Mouse (Mus musculus) thymus, postnatal 0 days (tissue): ENCODE data around the gene Nrxn3. TPM values are rescaled to one million over a fixed set of nuclear protein-coding genes. Genes with fewer than 3 reads are reported as not detected.

Source experiments
- DNase-seq: peaks from one replicate; pipeline ENCODE4 v3.0.0-alpha.2; 2015; ENCODE audit warnings: low spot score
- polyA plus RNA-seq: library from polyadenylated mRNA; unstranded; fragments of >200 nt; fragmentation: Nextera tagmentation; extraction: Ambion mirVana; gene quantifications from 2 replicates; pipeline ENCODE4 v1.2.1, GENCODE M21; 2015

Gene Nrxn3
- polyA plus RNA-seq, result 0.17 and 0.23 TPM in 2 replicates

DNA sequence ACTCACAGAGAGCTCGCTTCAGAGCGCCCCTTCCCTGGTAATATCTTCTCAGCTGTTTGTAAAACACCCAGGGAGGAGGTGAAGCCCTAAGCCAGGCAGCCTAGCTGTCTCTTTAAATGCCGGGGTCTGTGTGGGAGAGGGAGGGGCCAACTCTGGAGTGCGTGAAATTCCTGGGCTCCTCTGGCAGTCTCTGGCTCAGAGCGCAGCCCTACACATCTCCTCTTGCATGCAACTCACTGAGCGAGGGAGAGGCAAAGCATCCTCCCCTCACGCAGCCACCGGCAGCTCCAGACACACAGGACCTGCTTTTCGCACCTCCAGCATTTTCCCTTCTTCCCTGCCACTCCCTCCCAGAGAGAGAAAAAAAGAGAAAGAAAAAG, at the start of gene Nrxn3:
Gene Nrxn3, plus strand, starts transcription at position 186 of the 380 bp plus-strand sequence.
- DNase-seq, result no peak

DNA sequence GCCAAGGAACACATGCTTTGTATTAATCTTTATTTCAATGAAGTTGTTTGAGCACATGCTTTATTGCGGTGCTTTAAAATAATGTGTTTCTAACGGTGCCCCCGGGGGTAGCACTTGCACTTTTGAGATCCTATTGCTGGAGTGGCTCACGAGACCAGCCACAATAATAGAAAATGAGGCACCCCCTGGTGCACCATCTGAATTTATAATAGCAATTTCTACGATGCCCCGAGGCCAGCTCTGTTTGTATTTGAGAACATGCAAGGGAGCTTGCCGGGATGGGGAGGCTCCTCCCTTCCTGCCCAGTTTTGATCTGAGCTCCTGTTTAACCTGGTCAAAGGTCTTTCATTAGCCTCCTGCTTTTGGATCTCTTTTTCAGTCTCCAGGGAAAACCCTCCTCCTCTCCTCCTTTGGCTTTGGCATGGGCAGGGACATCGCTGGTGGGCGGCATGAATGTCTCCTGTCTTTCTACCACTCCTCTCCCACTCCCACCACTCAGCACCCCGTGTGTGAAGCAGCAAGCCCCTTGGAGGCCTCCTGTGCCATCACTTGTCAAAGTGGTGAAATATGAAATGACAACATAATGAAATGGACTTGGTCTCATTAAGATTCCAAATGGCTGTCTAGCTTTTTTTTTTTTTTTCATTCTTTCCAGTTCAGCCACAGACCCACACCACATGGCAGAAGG, 18.4 kb upstream of the Nrxn3 start:
- no peak for DNase-seq

DNA sequence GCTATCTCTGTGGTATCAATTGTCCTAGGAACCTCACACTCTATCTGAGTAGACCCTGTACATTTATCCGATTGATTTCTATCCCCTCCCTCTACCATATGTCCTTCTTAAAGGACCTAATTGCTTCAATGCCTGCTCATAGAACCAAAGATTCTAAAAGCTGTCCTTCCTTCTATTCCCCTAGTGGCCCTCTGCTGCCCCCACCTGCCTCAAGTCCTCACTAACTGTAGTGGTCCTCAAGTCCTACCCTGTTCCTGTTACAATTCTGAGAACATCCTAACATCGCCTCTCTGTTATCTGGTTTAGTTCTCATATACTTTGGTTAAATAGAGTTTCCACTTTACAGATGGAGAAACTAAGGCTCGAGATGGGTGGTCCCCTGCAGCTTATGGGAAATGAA, 16.7 kb upstream of the Nrxn3 start:
- no peak for DNase-seq

DNA sequence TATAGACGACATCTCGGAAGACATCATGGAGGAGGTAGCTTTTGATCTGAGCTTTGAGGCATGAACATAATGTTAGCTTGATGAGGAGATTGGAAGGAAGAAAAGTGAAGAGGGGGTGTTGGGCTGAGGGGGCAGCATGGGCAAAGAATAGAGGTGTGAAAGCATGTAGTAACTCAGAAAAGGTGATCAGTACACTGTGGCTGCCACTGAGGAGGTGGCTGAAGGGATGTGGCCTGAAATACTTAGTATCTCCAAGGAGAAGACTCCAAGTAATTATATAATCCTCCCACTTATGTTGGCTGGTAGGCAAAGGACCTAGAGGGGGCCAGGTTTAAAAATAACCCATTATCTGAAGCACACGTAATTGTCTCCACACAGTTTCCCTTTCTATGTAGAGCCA, 14.9 kb upstream of the Nrxn3 start:
- no peak for DNase-seq

DNA sequence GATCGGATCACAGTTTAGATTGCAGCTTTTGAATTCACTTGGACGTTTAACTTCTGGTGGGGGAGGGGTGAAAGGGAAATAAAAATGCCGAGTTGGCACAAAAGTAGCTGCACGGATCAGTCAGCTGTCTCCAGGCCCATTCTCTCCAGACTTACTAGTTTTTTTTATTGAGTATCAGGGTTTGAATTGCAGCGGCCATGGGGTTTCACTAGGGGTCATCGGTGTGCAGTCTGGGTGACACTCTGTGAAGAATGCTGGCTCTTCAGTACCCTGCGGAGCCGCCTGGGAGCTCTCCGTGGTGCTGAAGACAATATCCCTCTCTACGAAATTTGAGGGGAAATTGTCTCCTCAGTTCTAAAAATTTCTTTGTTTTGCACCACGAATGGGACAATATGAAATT, 13.5 kb upstream of the Nrxn3 start:
- DNase-seq, result peak; percentile 57

DNA sequence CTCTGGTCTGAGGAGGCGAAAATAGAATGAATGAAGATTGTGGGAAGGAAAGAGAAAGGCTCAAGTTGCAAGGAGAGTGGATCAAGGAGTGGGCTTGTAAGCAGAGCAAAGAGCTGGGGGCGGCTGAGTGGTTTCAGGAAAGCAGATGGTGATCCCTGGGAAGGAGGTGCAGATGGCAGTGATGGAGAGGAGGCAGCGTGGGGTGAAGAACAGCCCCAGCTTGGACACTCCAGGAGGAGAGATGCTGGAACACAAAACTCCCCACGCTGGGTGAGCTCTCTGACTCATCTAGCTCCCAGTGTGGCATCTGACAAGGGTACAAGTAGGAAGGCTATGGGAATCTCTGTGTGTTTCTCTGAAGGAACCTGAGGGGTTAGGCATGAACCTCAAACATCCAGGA, 9.2 kb upstream of the Nrxn3 start:
- no peak for DNase-seq

DNA sequence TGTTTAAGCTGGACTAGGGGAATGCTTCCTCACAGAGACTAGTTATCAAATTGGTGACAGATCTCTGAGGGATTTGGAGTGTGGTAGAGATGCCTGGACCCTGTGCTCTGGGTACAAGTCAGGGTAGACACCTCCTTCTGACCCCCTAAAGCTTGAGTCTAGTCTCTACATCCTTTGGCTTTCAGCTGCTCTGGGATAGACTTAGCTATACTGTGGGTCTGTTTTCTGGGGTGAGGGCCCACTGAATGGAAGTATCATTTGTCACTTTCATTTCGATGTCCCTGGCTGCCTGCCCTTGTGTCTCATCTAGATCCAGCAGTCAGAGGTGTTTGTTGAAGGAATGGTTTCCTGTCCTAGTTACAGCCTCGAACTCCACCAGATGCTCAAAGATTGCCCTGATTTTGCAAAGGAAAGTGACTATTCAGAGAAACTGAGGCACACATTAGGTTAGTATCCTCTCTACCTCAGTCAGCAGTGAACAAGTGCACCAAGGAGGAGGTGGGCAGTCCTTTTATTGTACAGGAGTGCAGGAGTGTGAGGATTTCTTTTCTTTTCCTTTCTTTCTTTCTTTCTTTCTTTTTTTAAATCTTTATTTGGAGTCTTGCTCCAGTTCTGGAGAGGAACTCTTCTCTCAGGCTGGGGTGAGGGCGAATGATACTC, 515 bp upstream of the Nrxn3 start:
- no peak for DNase-seq

DNA sequence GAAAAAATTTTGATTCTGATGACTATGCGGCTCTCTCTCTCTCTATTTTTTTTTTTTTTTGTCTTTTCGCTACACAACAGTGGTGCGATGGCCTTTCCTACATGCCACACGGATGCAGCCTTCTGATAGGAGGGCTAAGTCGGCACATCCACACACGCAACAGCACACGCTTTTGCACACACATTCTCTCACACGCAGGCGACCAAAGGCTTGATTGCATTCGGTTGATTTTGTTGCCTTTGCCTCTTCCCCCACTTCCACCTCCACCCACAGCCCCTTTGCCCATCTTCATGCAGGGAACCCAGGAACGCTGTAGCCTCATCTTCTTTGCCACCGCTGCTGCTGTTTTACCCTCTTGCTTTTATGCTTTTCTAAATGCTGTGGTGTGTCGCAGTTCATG, 3.6 kb downstream of the Nrxn3 start:
- no peak for DNase-seq

DNA sequence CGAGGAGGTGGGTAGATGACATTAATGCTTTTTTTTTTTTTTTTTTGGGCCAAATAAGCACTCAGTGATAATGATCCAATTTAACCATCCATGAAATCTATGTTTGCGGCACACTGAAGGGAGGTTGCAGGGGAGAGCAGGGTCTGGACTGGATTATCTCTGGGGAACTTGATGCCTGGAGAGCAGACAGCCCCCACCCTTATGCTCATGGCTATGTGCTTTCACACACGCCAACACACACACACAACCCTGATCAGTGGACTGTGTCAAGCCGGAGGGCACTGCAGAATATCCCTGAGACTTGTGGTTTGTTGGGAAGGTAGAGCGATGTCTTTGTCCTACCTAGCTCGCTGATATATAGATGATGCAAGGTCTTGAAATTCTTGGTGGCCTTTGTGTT, 4.1 kb downstream of the Nrxn3 start:
- no peak for DNase-seq

DNA sequence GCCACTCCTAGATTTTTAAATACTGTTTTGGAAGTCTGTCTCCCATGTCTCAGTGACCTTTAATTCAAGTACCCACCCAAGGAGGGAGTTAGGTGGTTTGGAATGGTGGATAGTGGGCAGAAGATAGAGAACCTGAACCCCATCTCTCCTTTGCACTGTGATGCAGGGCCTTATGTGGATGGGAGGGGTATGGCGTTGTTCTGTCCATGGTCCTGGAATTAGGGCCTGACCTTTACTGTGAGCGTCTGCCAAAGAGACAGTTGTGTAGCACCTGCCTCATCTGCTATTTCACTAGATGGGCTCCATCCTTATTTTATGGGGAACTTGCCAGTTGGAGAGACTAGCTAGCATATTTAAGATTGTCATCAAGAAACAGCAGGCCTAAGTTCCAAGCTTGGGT, 8.0 kb downstream of the Nrxn3 start:
- DNase-seq, result no peak

DNA sequence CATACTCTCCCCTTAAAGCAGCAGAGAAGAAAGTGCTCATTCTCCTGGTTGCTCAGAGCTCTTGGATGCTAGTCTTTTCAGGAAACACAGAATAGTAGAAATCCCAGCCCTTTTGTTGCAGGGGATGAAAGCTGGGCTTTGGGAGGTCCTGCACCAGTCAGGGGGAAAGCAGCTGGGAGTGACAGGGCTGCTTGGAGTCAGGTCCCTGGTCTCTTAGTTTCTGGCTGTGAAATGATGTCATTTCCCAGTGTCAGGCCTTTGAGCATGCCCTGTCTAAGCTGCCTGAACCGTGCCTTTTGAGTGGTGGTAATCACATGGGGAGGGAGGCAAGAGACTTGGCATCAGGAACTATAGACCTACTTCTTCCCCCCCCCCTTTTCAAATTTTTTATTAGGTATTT, 12.4 kb downstream of the Nrxn3 start:
- no peak for DNase-seq

DNA sequence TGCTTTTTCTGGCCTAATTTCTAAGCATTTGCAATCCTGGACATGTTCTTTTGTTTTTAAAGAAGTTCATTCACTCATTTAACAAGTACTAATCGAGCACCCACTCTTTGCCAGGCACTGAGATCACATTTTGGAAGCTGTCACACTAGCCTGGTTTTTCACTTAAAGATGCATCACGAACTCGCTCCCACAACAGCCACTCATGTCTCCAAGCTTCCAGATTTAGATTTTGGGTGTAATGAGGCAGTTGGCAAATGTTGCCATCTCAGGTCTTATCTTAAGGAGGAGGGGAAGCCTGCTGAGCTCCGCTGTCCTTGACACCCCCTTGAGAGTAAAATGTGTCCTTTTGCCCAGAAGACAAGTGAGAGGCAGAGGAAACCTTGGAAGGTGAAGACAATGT, 14.4 kb downstream of the Nrxn3 start:
- DNase-seq, result no peak

DNA sequence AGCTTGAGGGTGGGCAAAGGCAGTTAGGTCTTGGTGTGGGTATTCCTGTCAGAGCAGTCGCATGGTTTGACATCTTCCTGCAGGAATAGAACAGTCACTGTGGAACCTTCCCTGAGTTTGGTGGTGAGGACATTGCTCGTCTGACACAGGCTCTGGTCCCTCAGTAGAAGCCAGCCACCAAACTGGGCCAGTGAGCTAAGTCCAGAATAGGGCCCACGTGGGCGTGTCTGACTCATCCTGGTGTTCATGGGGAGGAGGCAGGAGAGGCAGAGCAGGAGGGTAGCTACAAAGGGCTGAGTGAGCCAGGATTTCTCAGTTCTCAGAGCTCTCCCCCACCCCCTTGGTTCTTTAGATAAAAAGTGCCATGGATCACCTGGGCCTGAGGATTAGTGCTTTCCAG, 15.9 kb downstream of the Nrxn3 start:
- no peak for DNase-seq

DNA sequence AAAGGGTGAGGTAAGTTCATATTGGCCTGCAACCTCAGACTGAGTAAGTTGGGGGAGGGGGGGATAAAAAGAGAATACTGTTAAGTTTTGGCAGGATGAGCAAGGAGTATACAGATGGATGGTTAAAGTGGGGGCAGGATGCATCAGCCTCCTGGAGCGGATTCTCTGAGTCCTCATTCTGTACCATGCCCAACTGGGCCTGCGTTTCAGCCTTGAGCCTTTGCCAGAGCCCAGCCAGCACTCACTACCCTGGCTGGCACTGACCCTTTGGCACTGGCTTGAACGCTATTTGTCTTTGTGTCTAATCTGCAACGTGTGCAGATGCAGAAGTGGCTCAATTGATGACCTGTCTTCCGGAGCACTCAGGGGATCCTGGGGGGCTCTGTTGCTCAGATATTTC, 24.1 kb downstream of the Nrxn3 start:
- DNase-seq, result no peak

DNA sequence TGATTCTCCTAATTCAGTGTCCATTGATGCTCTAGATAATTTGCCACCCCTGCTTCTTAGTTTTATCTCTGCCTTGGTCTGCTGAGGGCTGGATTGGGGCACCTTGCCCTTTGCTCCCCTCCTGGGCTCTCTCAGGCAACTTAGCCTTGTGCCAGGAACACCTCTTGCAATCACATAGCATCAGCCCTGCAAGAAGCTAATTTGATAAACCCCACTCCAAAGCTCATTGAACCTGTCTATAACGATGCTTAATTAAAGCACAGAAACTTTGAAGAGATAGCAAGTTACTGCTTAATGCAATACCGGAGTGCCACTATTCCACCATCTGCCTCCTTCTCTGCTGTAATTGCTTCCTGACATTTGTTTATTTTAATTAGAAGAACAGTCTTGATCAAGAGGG, 42.1 kb downstream of the Nrxn3 start:
- DNase-seq, result no peak

DNA sequence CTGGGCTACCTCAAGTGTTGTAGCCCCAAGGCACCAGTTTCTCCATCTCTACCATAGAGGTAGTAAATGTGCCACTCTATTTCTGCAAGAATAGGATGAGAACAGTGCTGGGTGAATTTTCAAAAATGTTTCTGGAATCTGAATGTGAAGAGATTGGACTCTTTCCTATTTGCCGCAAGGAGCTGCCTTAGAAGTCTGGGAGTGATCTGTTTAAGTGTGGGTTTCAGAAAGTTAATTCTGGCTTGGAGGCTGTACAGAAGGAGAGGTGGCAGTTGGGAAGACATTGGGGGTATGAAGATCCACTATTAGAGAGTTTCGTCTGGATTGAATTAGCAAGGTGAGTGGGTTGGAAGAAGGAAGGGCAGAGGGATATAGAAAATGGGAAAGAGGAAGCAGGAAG, 52.0 kb downstream of the Nrxn3 start:
- DNase-seq, result no peak

DNA sequence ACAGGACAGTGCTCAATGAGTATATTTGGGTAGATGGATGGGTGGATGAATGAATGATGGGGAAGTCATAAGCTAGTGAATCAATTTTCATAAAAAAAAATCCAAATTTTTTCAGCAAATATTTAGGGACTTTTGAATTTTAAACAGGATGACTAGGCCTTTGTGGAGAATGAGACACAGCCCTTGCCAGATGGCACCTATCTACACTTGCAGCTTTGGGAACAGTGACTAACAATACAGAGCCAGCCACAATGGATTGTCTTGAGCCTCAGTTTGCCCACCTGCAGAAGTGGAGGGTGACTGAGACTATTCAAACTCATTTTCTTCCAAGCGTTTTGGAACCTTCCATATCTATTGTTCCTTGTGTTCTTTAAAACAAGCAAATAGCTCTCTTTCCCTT, 55.4 kb downstream of the Nrxn3 start:
- no peak for DNase-seq

DNA sequence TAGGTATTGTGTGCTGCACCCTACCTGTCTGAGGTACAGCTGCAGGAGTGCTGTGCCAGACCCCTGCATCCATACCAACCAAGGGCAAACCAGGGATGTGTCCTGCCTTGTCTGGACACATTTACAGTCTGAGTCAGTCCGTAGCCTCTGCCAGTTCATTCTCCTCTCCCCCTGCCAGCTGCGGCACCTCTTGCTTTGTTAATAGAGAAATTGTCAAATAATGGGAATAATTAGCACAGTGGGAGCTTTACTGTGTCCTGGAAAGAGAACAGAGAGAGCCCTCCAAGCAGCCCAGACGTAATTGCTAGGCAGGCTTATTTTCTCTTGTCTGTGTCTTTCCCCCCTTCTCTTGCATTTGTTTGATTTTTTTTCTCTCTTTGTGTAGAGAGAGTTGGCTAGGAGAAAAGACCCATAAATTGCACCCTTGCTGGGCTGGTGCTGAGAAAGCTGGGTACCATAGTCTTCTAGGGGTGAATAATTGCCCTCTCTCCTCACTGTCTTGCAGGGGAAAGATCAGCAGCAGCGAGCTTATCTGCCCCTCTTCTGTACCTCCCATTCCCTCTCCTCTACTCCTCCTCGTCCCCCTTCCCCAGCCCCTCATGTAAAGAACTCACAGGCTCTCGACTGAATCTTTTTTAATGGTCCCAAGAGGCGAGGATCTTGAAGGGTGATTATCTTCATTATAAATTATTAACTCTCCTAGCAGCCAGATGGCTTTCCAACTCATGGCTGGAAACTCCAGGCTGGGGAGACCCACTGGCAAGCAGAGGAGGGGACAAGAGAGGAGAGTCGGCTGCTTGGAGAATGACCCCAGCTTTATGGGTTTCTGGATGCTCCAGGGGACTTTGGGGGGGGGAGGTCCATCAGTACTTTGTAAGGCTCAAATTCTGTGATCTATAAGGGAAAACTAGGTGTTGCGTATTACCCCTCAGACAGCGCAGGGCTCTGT, 61.8 kb downstream of the Nrxn3 start:
- DNase-seq, result no peak

DNA sequence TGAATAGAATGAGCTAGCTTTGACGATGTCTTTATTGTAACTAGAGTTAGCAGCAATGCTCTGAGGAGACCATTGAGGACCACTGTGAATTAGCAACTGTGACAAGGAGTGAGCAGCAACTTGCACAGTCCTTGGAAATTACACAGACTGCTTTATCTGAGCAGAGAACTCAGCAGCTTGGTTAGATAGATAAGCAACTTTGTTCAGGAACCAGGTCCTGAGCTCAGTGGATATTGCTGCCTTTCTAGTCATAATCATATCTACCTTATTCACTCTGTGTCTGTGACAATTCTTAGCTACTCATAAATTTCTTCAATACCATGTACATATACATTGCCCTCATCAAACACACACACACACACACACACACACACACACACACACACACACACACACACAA, 70.6 kb downstream of the Nrxn3 start:
- DNase-seq, result no peak

DNA sequence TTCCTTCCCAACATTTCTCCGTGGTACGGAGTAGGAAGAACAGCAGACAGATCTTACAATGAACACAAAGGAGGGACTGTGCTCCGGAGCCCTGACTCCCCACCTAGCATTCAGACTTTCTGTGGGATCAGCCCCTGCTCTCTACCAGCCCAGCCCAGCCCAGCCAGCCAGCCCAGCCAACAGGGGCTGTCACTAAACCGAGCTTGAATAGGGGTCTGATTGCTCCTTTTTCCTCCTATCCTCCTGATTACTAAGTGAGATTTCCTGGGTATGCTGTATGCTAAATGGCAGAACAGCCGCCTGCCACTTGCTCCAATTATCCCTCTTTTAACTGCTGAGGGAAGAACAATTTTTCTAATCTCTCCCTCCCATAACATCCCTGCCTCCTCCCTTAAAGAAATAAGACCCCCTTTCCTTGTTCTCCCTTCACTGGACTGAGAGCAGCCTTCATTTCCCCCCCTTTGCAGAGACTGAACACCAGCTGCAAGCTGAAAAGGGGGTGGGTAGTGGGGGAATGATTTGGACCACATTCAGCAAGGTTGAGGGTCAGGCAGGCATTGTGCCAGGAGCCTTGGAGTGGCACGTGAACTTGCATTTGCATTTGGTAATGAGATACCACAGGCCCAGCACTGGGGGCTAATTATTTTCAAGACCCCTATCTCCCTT, 78.4 kb downstream of the Nrxn3 start:
- no peak for DNase-seq

DNA sequence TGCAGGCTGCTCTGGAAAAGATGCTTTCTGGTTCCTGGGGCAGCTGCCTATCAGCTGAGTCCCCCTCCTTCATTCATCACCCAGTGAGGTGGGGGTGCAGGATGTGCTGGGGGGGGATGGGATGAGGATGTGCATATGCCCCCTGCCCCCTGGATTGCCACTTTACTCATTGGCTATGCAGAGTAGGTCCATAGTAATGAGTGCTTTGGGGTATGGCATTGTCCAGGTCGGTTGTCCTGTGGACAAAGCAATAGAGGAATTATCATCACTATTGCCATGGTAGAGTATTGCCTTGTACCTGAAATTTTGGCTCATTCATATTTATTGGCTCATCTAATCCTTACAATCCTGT, 79.0 kb downstream of the Nrxn3 start:
- no peak for DNase-seq

DNA sequence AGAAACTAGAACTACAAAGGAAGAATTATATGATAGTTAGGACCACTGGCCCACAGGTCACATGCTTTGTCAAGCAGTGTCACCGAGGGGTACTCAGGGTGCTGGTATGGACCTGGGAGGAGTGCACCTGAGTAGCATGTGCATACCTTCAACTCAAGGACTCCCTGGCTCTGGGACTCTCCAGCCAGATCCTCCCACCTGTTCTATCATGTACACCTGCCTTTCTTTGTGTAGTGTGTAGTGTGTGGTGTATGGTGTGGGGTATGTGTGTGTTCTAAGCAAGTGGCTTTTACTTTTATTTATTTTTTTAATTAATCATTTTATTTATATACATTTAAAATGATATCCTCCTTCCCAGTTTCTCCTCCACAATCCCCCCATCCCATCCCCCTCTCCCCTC, 86.3 kb downstream of the Nrxn3 start:
- no peak for DNase-seq
